Mouse (Mus musculus): ENCODE measurements around the gene Olfr1199. TPM values are rescaled to one million over a fixed set of nuclear protein-coding genes. Genes with fewer than 3 reads are reported as not detected.

Olfr1199 gene
- polyA plus RNA-seq (2012; rRNA removed) = not detected in 2 replicates

GRCm38 (mm10) chr2:88760369-88760768 is at the start of gene Olfr1199:
Gene Olfr1199, minus strand, starts transcription at chr2:88760469.
- no peak within 1 kb of the TSS for H3K4me3 ChIP-seq (ENCODE audit: extremely low read depth, insufficient read depth, insufficient read length)
- WGBS = 88% methylated on average over 2 of the region's 2 CpGs
- H3K27me3 ChIP-seq (ENCODE audit: control insufficient read depth, insufficient read depth, low read length) = no peaks in the 10 kb centered on the region
- H3K36me3 ChIP-seq (ENCODE audit: control insufficient read depth, insufficient read depth, low read length) = no peaks in the 10 kb centered on the region
- no peak within 1 kb of the TSS for H3K27ac ChIP-seq (ENCODE audit: insufficient read depth, low read length)
- no peaks in the 10 kb centered on the region for H3K4me1 ChIP-seq (ENCODE audit: control insufficient read depth, insufficient read depth, insufficient read length)
- DNase-seq (ENCODE audit: low read depth in 1 of 2, low spot score in 2 of 2) = no peak
- TF ChIP-seq POLR2A (IDR thresholded peaks at IDR 0.05; ENCODE audit: low read depth, low read length) (no peak), CTCF (IDR thresholded peaks at IDR 0.05; ENCODE audit: extremely low read depth, insufficient read depth, insufficient read length, insufficient replicate concordance) (no peak)

DNA sequence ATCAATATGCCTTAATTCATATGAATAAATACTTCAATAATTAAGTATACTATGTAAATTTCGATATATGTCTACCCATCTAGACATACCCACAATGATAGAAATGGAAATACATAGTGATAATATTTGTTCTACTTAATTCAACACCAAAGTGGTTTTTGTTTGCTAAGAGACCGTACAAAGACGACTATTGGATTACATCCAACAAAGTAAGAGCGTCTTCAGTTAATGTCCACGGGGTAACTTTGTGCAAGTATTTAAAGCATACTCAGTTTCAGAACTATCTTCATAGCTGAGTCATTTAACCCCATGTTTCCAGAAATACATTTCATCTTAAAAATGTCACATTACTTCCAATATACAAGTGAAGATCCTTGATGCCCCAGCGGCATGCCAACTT is 32.5 kb upstream of the Olfr1199 start, which contains the start of gene Olfr1201:
TSS of gene Olfr1201 (plus strand) at position 301 of the 400 bp plus-strand sequence.
- 83% methylated on average over 6 of the region's 6 CpGs for WGBS
- DNase-seq (ENCODE audit: low read depth in 1 of 2, low spot score in 2 of 2) = no peak
- Histone ChIP-seq H3K27me3 (ENCODE audit: control insufficient read depth, insufficient read depth, low read length) (no peaks in the 10 kb centered on the region), H3K36me3 (ENCODE audit: control insufficient read depth, insufficient read depth, low read length) (no peaks in the 10 kb centered on the region), H3K27ac (ENCODE audit: insufficient read depth, low read length) (no peak within 1 kb of the TSS), H3K4me3 (ENCODE audit: extremely low read depth, insufficient read depth, insufficient read length) (no peak within 1 kb of the TSS), H3K4me1 (ENCODE audit: control insufficient read depth, insufficient read depth, insufficient read length) (no peaks in the 10 kb centered on the region)
- TF ChIP-seq POLR2A (IDR thresholded peaks at IDR 0.05; ENCODE audit: low read depth, low read length) = no peak
- TF ChIP-seq CTCF (IDR thresholded peaks at IDR 0.05; ENCODE audit: extremely low read depth, insufficient read depth, insufficient read length, insufficient replicate concordance) = no peak

- H3K27me3 ChIP-seq (ENCODE audit: control insufficient read depth, insufficient read depth, low read length) = no peaks in the 10 kb centered on the region
- TF ChIP-seq CTCF (IDR thresholded peaks at IDR 0.05; ENCODE audit: extremely low read depth, insufficient read depth, insufficient read length, insufficient replicate concordance) = no peak
- TF ChIP-seq POLR2A (IDR thresholded peaks at IDR 0.05; ENCODE audit: low read depth, low read length) = no peak
- H3K4me3 ChIP-seq (ENCODE audit: extremely low read depth, insufficient read depth, insufficient read length) = no peak within 1 kb of the TSS
- H3K4me1 ChIP-seq (ENCODE audit: control insufficient read depth, insufficient read depth, insufficient read length) = no peaks in the 10 kb centered on the region
- no peak within 1 kb of the TSS for H3K27ac ChIP-seq (ENCODE audit: insufficient read depth, low read length)
- DNase-seq (ENCODE audit: low read depth in 1 of 2, low spot score in 2 of 2) = no peak
- whole genome bisulfite sequencing = 80% methylated on average over 2 of the region's 2 CpGs
- no peaks in the 10 kb centered on the region for H3K36me3 ChIP-seq (ENCODE audit: control insufficient read depth, insufficient read depth, low read length)
Measured at GRCm38 (mm10) chr2:88770388-88770787, 10.1 kb upstream of the Olfr1199 start, which contains the start of gene Olfr1200. Gene Olfr1200, minus strand, starts transcription at chr2:88770488.

DNA sequence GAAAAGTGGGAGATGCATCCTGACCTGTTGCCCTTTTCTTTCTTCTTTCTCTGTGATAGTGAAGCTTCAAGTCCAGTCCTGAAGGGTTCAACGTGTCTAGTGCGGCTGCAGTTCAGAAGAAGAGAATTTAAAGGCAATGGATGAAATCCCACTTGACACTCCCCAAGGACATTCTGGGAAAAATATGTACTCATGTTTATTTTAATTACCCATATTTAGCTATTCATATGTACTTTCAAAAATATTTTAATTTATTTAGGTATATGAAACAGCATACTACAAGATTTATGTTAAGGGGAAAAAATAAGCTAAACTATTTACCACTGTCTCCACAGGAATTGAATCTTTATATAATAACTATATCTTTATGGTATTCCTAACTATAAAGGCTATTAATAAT is 9.0 kb downstream of the Olfr1199 start, which contains the start of gene Olfr1198:
TSS of gene Olfr1198 (minus strand) at position 101 of the 400 bp plus-strand sequence.
- H3K36me3 ChIP-seq (ENCODE audit: control insufficient read depth, insufficient read depth, low read length) = no peaks in the 10 kb centered on the region
- no peak for TF ChIP-seq CTCF (IDR thresholded peaks at IDR 0.05; ENCODE audit: extremely low read depth, insufficient read depth, insufficient read length, insufficient replicate concordance)
- no peak for TF ChIP-seq POLR2A (IDR thresholded peaks at IDR 0.05; ENCODE audit: low read depth, low read length)
- no peaks in the 10 kb centered on the region for H3K27me3 ChIP-seq (ENCODE audit: control insufficient read depth, insufficient read depth, low read length)
- DNase-seq (ENCODE audit: low read depth in 1 of 2, low spot score in 2 of 2) = no peak
- no peak within 1 kb of the TSS for H3K4me3 ChIP-seq (ENCODE audit: extremely low read depth, insufficient read depth, insufficient read length)
- WGBS = 93% methylated on average over 2 of the region's 2 CpGs
- no peak within 1 kb of the TSS for H3K27ac ChIP-seq (ENCODE audit: insufficient read depth, low read length)
- no peaks in the 10 kb centered on the region for H3K4me1 ChIP-seq (ENCODE audit: control insufficient read depth, insufficient read depth, insufficient read length)

DNA sequence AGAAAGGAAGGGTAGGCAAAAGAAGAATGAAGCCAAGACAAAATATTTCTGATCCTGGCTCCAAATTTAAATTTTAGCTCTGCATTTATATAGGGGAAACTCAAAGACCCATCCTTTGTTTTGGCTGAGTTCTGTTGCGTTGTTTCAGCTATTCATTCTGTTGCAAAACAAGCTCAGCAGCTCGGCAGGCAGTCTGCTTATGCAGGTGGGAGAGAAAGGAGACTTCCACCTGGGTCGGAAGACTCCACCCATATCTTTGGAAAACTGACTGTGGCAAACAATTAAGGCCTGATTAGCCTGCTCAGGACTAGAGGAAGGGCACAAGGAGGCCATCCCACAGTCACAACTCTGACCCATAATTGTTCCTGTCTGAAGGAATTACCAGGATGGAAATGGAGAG is 16.9 kb downstream of the Olfr1199 start:
- Histone ChIP-seq H3K27ac (ENCODE audit: insufficient read depth, low read length) (no peak overlapping the region), H3K27me3 (ENCODE audit: control insufficient read depth, insufficient read depth, low read length) (no peaks in the 10 kb centered on the region), H3K4me1 (ENCODE audit: control insufficient read depth, insufficient read depth, insufficient read length) (no peaks in the 10 kb centered on the region), H3K36me3 (ENCODE audit: control insufficient read depth, insufficient read depth, low read length) (no peaks in the 10 kb centered on the region), H3K4me3 (ENCODE audit: extremely low read depth, insufficient read depth, insufficient read length) (no peak overlapping the region)
- 79% methylated on average over 3 of the region's 3 CpGs for WGBS
- no peak for TF ChIP-seq POLR2A (IDR thresholded peaks at IDR 0.05; ENCODE audit: low read depth, low read length)
- TF ChIP-seq CTCF (IDR thresholded peaks at IDR 0.05; ENCODE audit: extremely low read depth, insufficient read depth, insufficient read length, insufficient replicate concordance) = no peak
- DNase-seq (ENCODE audit: low read depth in 1 of 2, low spot score in 2 of 2) = no peak

GRCm38 (mm10) chr2:88732266-88732665 is 28.0 kb downstream of the Olfr1199 start, which contains the start of gene Olfr1197:
Gene Olfr1197, minus strand, starts transcription at chr2:88732366.
- no peaks in the 10 kb centered on the region for H3K36me3 ChIP-seq (ENCODE audit: control insufficient read depth, insufficient read depth, low read length)
- no peak within 1 kb of the TSS for H3K4me3 ChIP-seq (ENCODE audit: extremely low read depth, insufficient read depth, insufficient read length)
- no peaks in the 10 kb centered on the region for H3K27me3 ChIP-seq (ENCODE audit: control insufficient read depth, insufficient read depth, low read length)
- WGBS = 85% methylated on average over 1 of the region's 1 CpGs
- H3K27ac ChIP-seq (ENCODE audit: insufficient read depth, low read length) = no peak within 1 kb of the TSS
- DNase-seq (ENCODE audit: low read depth in 1 of 2, low spot score in 2 of 2) = no peak
- no peaks in the 10 kb centered on the region for H3K4me1 ChIP-seq (ENCODE audit: control insufficient read depth, insufficient read depth, insufficient read length)
- TF ChIP-seq POLR2A (IDR thresholded peaks at IDR 0.05; ENCODE audit: low read depth, low read length) (no peak), CTCF (IDR thresholded peaks at IDR 0.05; ENCODE audit: extremely low read depth, insufficient read depth, insufficient read length, insufficient replicate concordance) (no peak)

DNA sequence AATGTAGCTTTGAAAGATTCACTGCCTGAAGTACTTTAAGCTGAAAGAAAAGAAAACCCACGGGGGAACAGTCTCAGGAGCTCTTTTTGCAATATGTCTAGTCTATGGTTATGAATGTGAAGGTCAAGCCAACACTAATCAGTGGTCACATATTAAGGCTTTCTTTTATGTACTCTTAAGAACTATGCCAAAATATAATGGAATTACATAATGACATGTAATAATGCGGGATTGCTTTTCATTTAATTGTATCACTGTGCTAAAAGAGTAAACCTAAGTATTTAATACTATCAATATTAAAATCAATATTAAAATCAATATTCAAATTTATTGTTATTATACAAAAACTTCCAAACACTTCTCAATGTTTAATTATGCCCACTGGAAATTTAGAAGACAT is 55.8 kb downstream of the Olfr1199 start, which contains the start of gene Olfr1196:
TSS of gene Olfr1196 (minus strand) at position 101 of the 400 bp plus-strand sequence.
- TF ChIP-seq CTCF (IDR thresholded peaks at IDR 0.05; ENCODE audit: extremely low read depth, insufficient read depth, insufficient read length, insufficient replicate concordance) = no peak
- 87% methylated on average over 2 of the region's 2 CpGs for WGBS
- Histone ChIP-seq H3K27me3 (ENCODE audit: control insufficient read depth, insufficient read depth, low read length) (no peaks in the 10 kb centered on the region), H3K27ac (ENCODE audit: insufficient read depth, low read length) (no peak within 1 kb of the TSS), H3K4me1 (ENCODE audit: control insufficient read depth, insufficient read depth, insufficient read length) (no peaks in the 10 kb centered on the region), H3K36me3 (ENCODE audit: control insufficient read depth, insufficient read depth, low read length) (no peaks in the 10 kb centered on the region), H3K4me3 (ENCODE audit: extremely low read depth, insufficient read depth, insufficient read length) (no peak within 1 kb of the TSS)
- DNase-seq (ENCODE audit: low read depth in 1 of 2, low spot score in 2 of 2) = no peak

Other genes starting within 250 kb of the Olfr1199 start
- gene Olfr1186, start 241.9 kb downstream of the Olfr1199 start, polyA plus RNA-seq (2012; rRNA removed) = not detected in 2 replicates
- not detected in 2 replicates for gene Olfr1188, start 203.5 kb downstream of the Olfr1199 start, polyA plus RNA-seq (2012; rRNA removed)
- gene Olfr1189, start 174.0 kb downstream of the Olfr1199 start, polyA plus RNA-seq (2012; rRNA removed) = not detected in 2 replicates
- gene Olfr1191-ps1, start 119.9 kb downstream of the Olfr1199 start, polyA plus RNA-seq (2012; rRNA removed) = not detected in 2 replicates
- gene Olfr1192-ps1, start 112.0 kb downstream of the Olfr1199 start, polyA plus RNA-seq (2012; rRNA removed) = not detected in 2 replicates
- not detected in 2 replicates for gene Olfr1193, start 84.8 kb downstream of the Olfr1199 start, polyA plus RNA-seq (2012; rRNA removed)
- gene Olfr1195, start 71.3 kb downstream of the Olfr1199 start, polyA plus RNA-seq (2012; rRNA removed) = not detected in 2 replicates
- not detected in 2 replicates for gene Olfr1196, start 55.9 kb downstream of the Olfr1199 start, polyA plus RNA-seq (2012; rRNA removed)
- gene Olfr1197, start 28.1 kb downstream of the Olfr1199 start, polyA plus RNA-seq (2012; rRNA removed) = not detected in 2 replicates
- gene Olfr1198, start 9.1 kb downstream of the Olfr1199 start, polyA plus RNA-seq (2012; rRNA removed) = not detected in 2 replicates
- not detected in 2 replicates for gene Olfr1200, start 10.0 kb upstream of the Olfr1199 start, polyA plus RNA-seq (2012; rRNA removed)
- gene Olfr1201, start 32.6 kb upstream of the Olfr1199 start, polyA plus RNA-seq (2012; rRNA removed) = not detected in 2 replicates
- not detected in 2 replicates for gene Olfr1202, start 54.0 kb upstream of the Olfr1199 start, polyA plus RNA-seq (2012; rRNA removed)
- not detected in 2 replicates for gene Olfr1205, start 69.3 kb upstream of the Olfr1199 start, polyA plus RNA-seq (2012; rRNA removed)
- not detected in 2 replicates for gene Olfr1204, start 88.8 kb upstream of the Olfr1199 start, polyA plus RNA-seq (2012; rRNA removed)
- not detected in 2 replicates for gene Olfr1206, start 102.8 kb upstream of the Olfr1199 start, polyA plus RNA-seq (2012; rRNA removed)
- gene Olfr1208, start 141.8 kb upstream of the Olfr1199 start, polyA plus RNA-seq (2012; rRNA removed) = not detected in 2 replicates
- gene Olfr1209, start 154.7 kb upstream of the Olfr1199 start, polyA plus RNA-seq (2012; rRNA removed) = not detected in 2 replicates
- gene Olfr1211, start 177.6 kb upstream of the Olfr1199 start, polyA plus RNA-seq (2012; rRNA removed) = not detected in 2 replicates
- gene Olfr1212, start 193.5 kb upstream of the Olfr1199 start, polyA plus RNA-seq (2012; rRNA removed) = not detected in 2 replicates
- gene Gm13762, start 219.8 kb upstream of the Olfr1199 start, polyA plus RNA-seq (2012; rRNA removed) = not detected in 2 replicates
- not detected in 2 replicates for gene Olfr1214, start 232.2 kb upstream of the Olfr1199 start, polyA plus RNA-seq (2012; rRNA removed)
- not detected in 2 replicates for gene Olfr1215, start 246.5 kb upstream of the Olfr1199 start, polyA plus RNA-seq (2012; rRNA removed)